Mouse (Mus musculus): ENCODE results near the gene Gmeb1. TPM values are rescaled to one million over a fixed set of nuclear protein-coding genes. Genes with fewer than 3 reads are reported as not detected.

Gmeb1 gene
- total and polyA plus RNA-seq, 3 experiments: 7.9 to 19.3 (median 9.0) TPM

DNA sequence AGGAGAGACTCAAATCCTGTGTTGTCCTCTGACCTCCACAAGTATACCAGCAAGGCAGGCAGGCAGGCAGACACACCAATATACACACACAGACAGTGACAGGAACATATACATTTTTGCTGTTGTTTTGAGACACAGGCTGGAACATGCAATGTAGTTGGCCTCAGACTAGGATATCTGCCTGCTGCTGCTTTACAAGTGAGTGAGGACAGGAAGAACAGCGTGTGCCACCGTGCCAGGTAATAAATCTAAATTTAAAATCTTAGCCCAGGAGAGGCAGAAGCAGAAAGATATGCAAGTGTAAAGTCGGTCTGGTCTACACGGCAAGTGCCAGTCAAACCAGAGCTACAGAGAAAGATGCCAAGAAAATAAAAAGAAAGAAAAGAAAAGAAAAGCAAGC is 2.2 kb downstream of the Gmeb1 start:
- H3K4me3 ChIP-seq (replicated peaks in 1 of 3; ENCODE audit: low read depth in 2 of 3, low read length in 2 of 3, poor library complexity in 1 of 3): no peak overlapping the region

DNA sequence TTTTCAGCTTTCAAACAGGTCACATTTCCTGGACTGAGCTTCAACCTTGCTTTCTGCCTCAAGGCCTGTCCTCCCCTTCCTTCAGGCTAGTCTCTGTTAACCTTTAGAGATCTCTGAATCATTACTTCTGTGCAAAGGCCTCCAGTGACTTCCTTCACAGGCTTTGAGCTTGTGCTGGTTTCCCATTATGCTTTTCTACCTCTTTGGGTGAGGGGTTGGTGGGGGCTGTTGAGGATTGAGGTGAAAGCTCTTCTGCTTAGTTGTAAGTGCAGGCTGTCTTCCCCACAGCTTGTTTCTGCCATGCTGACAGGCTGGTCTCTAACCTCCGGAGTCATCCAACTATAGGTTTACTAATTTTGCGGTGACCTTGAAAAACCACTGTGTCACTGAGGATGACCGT is 5.0 kb downstream of the Gmeb1 start:
- no peaks in the 10 kb centered on the region for H3K9me3 ChIP-seq (replicated peaks; ENCODE audit: low read length)
- H3K79me2 ChIP-seq (replicated peaks; ENCODE audit: control insufficient read depth, extremely low read depth, insufficient read depth, poor library complexity, severe bottlenecking): peaks cover 31% of the 10 kb centered on the region
- H3K27ac ChIP-seq (ENCODE audit: insufficient read depth, low read depth): no peak overlapping the region
- H3K36me3 ChIP-seq (replicated peaks in 1 of 2; ENCODE audit: control insufficient read depth in 1 of 2, insufficient read depth in 1 of 2, low read length in 1 of 2): peaks cover 0 to 21% of the 10 kb centered on the region in 2 experiments
- DNase-seq (ENCODE audit: extremely low read depth): no peak
- no peak overlapping the region for H3K4me3 ChIP-seq (replicated peaks in 1 of 3; ENCODE audit: low read depth in 2 of 3, low read length in 2 of 3, poor library complexity in 1 of 3)
- dilution Hi-C loops (cut with MboI; ENCODE audit: extremely low pct_ligation_motif_present, extremely low pct_unique_long_range_greater_than_20kb, low sequenced_read_pairs) (no loop called here), in situ Hi-C loops (cut with MboI; ENCODE audit: low pct_ligation_motif_present, low pct_unique_long_range_greater_than_20kb, low sequenced_read_pairs) (no loop called here)
- H3K27me3 ChIP-seq (replicated peaks): no peaks in the 10 kb centered on the region
- peaks cover 9 to 37% of the 10 kb centered on the region in 2 experiments for H3K4me1 ChIP-seq (ENCODE audit: control insufficient read depth in 1 of 2, insufficient read depth in 2 of 2)
- TF ChIP-seq ZKSCAN1 (IDR thresholded peaks at IDR 0.05; ENCODE audit: borderline replicate concordance, low read depth, low read length) (no peak), MAX (IDR thresholded peaks at IDR 0.05; ENCODE audit: low read length) (no peak), POLR2AphosphoS2 (IDR thresholded peaks at IDR 0.05; ENCODE audit: low read depth, low read length) (no peak), HCFC1 (IDR thresholded peaks at IDR 0.05; ENCODE audit: low read depth, low read length) (no peak), ZNF384 (IDR thresholded peaks at IDR 0.05; ENCODE audit: low read depth, low read length) (no peak), BHLHE40 (IDR thresholded peaks at IDR 0.05; ENCODE audit: low read depth, low read length) (no peak), CTCF (conservative IDR thresholded peaks at IDR 0.05 in 1 of 2, IDR thresholded peaks at IDR 0.05 in 1 of 2; ENCODE audit: low read depth in 2 of 2, low read length in 2 of 2) (no peak), TCF12 (IDR thresholded peaks at IDR 0.05; ENCODE audit: low read depth, low read length) (no peak), MAZ (IDR thresholded peaks at IDR 0.05; ENCODE audit: low read depth, low read length) (no peak)
- no peak overlapping the region for H3K4me2 ChIP-seq (ENCODE audit: insufficient read depth, low read depth, poor library complexity, severe bottlenecking)
- no peak overlapping the region for H3K9ac ChIP-seq (ENCODE audit: insufficient read depth, low read depth)

More for the DNA sequence above, 2.2 kb downstream of the Gmeb1 start:
- Histone ChIP-seq H3K36me3 (replicated peaks in 1 of 2; ENCODE audit: control insufficient read depth in 1 of 2, insufficient read depth in 1 of 2, low read length in 1 of 2) (peaks cover 0 to 24% of the 10 kb centered on the region in 2 experiments), H3K4me1 (ENCODE audit: control insufficient read depth in 1 of 2, insufficient read depth in 2 of 2) (peaks cover 5 to 17% of the 10 kb centered on the region in 2 experiments), H3K27me3 (replicated peaks) (no peaks in the 10 kb centered on the region), H3K9me3 (replicated peaks; ENCODE audit: low read length) (no peaks in the 10 kb centered on the region), H3K79me2 (replicated peaks; ENCODE audit: control insufficient read depth, extremely low read depth, insufficient read depth, poor library complexity, severe bottlenecking) (peaks cover 31% of the 10 kb centered on the region), H3K27ac (ENCODE audit: insufficient read depth, low read depth) (no peak overlapping the region), H3K9ac (ENCODE audit: insufficient read depth, low read depth) (no peak overlapping the region), H3K4me2 (ENCODE audit: insufficient read depth, low read depth, poor library complexity, severe bottlenecking) (no peak overlapping the region)
- DNase-seq (ENCODE audit: extremely low read depth): no peak
- dilution Hi-C loops (cut with MboI; ENCODE audit: extremely low pct_ligation_motif_present, extremely low pct_unique_long_range_greater_than_20kb, low sequenced_read_pairs) (no loop called here), in situ Hi-C loops (cut with MboI; ENCODE audit: low pct_ligation_motif_present, low pct_unique_long_range_greater_than_20kb, low sequenced_read_pairs) (no loop called here)
- TF ChIP-seq UBTF (IDR thresholded peaks at IDR 0.05; ENCODE audit: low read depth, low read length): no peak
- no peak for TF ChIP-seq ZKSCAN1 (IDR thresholded peaks at IDR 0.05; ENCODE audit: borderline replicate concordance, low read depth, low read length)
- TF ChIP-seq RCOR1 (conservative IDR thresholded peaks at IDR 0.05; ENCODE audit: low read depth, low read length): no peak
- TF ChIP-seq USF1 (IDR thresholded peaks at IDR 0.05; ENCODE audit: low read depth, low read length): no peak
- TF ChIP-seq EP300 (IDR thresholded peaks at IDR 0.05; ENCODE audit: low read length): no peak
- no peak for TF ChIP-seq CHD1 (IDR thresholded peaks at IDR 0.05; ENCODE audit: low read depth, low read length)
- no peak for TF ChIP-seq CHD2 (IDR thresholded peaks at IDR 0.05; ENCODE audit: low read length)
- TF ChIP-seq USF2 (conservative IDR thresholded peaks at IDR 0.05; ENCODE audit: low read depth, low read length): no peak
- no peak for TF ChIP-seq TBP (conservative IDR thresholded peaks at IDR 0.05; ENCODE audit: low read depth, low read length)
- TF ChIP-seq KAT2A (IDR thresholded peaks at IDR 0.05; ENCODE audit: insufficient replicate concordance, low read length): no peak
- no peak for TF ChIP-seq CTCF (conservative IDR thresholded peaks at IDR 0.05 in 1 of 2, IDR thresholded peaks at IDR 0.05 in 1 of 2; ENCODE audit: low read depth in 2 of 2, low read length in 2 of 2)
- TF ChIP-seq MXI1 (IDR thresholded peaks at IDR 0.05; ENCODE audit: low read depth, low read length): no peak
- no peak for TF ChIP-seq ZMIZ1 (IDR thresholded peaks at IDR 0.05; ENCODE audit: low read depth, low read length)
- no peak for TF ChIP-seq E2F4 (IDR thresholded peaks at IDR 0.05; ENCODE audit: insufficient replicate concordance, low read depth, low read length)
- TF ChIP-seq NELFE (IDR thresholded peaks at IDR 0.05; ENCODE audit: low read depth, low read length): no peak
- no peak for TF ChIP-seq ZNF384 (IDR thresholded peaks at IDR 0.05; ENCODE audit: low read depth, low read length)
- no peak for TF ChIP-seq NRF1 (IDR thresholded peaks at IDR 0.05; ENCODE audit: low read depth, low read length)

Data from CH12.LX (cell line).